Mouse (Mus musculus): Measurements from ENCODE around the gene Frmd8. TPM values are rescaled to one million over a fixed set of nuclear protein-coding genes. Genes with fewer than 3 reads are reported as not detected.

The Frmd8 gene
- total and polyA plus RNA-seq, 3 experiments = 22.8 to 34.4 TPM; not detected in 1

GRCm38 (mm10) chr19:5806809-5807205, 68.3 kb downstream of the Frmd8 start:
- Histone ChIP-seq H3K36me3 (ENCODE audit: control insufficient read depth in 1 of 2, insufficient read depth in 2 of 2, low read length in 2 of 2) (peaks cover 0 to 12% of the 10 kb centered on the region in 2 experiments; a peak in 2 of 4 replicates), H3K4me3 (ENCODE audit: control insufficient read depth in 1 of 2, insufficient read depth in 1 of 2, low read depth in 2 of 2, low read length in 2 of 2) (peak overlapping the region; percentile 7 to 56; a peak in 3 of 4 replicates), H3K27ac (ENCODE audit: control insufficient read depth, low read depth, low read length) (peak overlapping the region; percentile 77), H3K9ac (ENCODE audit: control insufficient read depth, low read depth, low read length, poor library complexity, severe bottlenecking) (peak overlapping the region; percentile 69), H3K27me3 (ENCODE audit: control insufficient read depth in 1 of 2, insufficient read depth in 2 of 2, low read length in 2 of 2) (no peaks in the 10 kb centered on the region), H3K9me3 (replicated peaks; ENCODE audit: insufficient read depth, low read length) (no peaks in the 10 kb centered on the region), H3K79me2 (ENCODE audit: control insufficient read depth, insufficient read depth, low read length, poor library complexity) (peaks cover 12% of the 10 kb centered on the region), H3K4me1 (ENCODE audit: control insufficient read depth in 1 of 2, insufficient read depth in 2 of 2, low read length in 2 of 2) (peaks cover 0 to 28% of the 10 kb centered on the region in 2 experiments; a peak in 3 of 4 replicates)
- DNase-seq (ENCODE audit: low read depth, low spot score) = peak; percentile 63
- no peak for TF ChIP-seq E2F4 (IDR thresholded peaks at IDR 0.05; ENCODE audit: borderline replicate concordance, low read depth, low read length)
- TF ChIP-seq TCF12 (IDR thresholded peaks at IDR 0.05; ENCODE audit: low read depth, low read length) = no peak
- no peak for TF ChIP-seq SIN3A (IDR thresholded peaks at IDR 0.05; ENCODE audit: low read length)
- TF ChIP-seq POLR2A (IDR thresholded peaks at IDR 0.05; ENCODE audit: control insufficient read depth in 1 of 2, insufficient read depth in 1 of 2, low read depth in 1 of 2, low read length in 2 of 2, poor library complexity in 1 of 2) = peak in 1 of 2 experiments; percentile 15; a peak in 1 of 4 replicates
- no peak for TF ChIP-seq ETS1 (IDR thresholded peaks at IDR 0.05; ENCODE audit: low read depth, low read length)
- no peak for TF ChIP-seq GABPA (IDR thresholded peaks at IDR 0.05; ENCODE audit: low read depth, low read length)
- no peak; the same call in 1 of the 2 replicates for TF ChIP-seq USF1 (IDR thresholded peaks at IDR 0.05; ENCODE audit: low read depth, low read length)
- no peak for TF ChIP-seq MAZ (IDR thresholded peaks at IDR 0.05; ENCODE audit: low read depth, low read length)
- no peak for TF ChIP-seq TAL1 (IDR thresholded peaks at IDR 0.05; ENCODE audit: low read length)
- peak; percentile 50; the same call in 1 of the 2 replicates for TF ChIP-seq BHLHE40 (IDR thresholded peaks at IDR 0.05; ENCODE audit: borderline replicate concordance, low read depth, low read length)
- TF ChIP-seq TBP (IDR thresholded peaks at IDR 0.05; ENCODE audit: low read depth, low read length) = no peak
- no peak for TF ChIP-seq POLR2AphosphoS5 (IDR thresholded peaks at IDR 0.05; ENCODE audit: borderline replicate concordance, low read depth, low read length)
- TF ChIP-seq MYC (IDR thresholded peaks at IDR 0.05; ENCODE audit: low read depth, low read length) = no peak
- 0 out of 2 replicates have a peak, but pooled peaks have one; percentile 28 for TF ChIP-seq ZMIZ1 (IDR thresholded peaks at IDR 0.05; ENCODE audit: low read depth, low read length)
- no peak for TF ChIP-seq ZKSCAN1 (IDR thresholded peaks at IDR 0.05; ENCODE audit: low read depth, low read length)
- no peak for TF ChIP-seq MYB (IDR thresholded peaks at IDR 0.05; ENCODE audit: low read depth, low read length)
- no peak for TF ChIP-seq MAFK (IDR thresholded peaks at IDR 0.05; ENCODE audit: borderline replicate concordance, low read depth, low read length)
- no peak; the same call in none of the 2 replicates for TF ChIP-seq CHD2 (IDR thresholded peaks at IDR 0.05; ENCODE audit: low read length)
- 0 out of 2 replicates have a peak, but pooled peaks have one; percentile 16 for TF ChIP-seq RCOR1 (IDR thresholded peaks at IDR 0.05; ENCODE audit: low read depth, low read length)
- no peak for TF ChIP-seq SMC3 (IDR thresholded peaks at IDR 0.05; ENCODE audit: low read depth, low read length)
- no peak for TF ChIP-seq POLR2AphosphoS2 (IDR thresholded peaks at IDR 0.05; ENCODE audit: low read length)
- TF ChIP-seq GATA1 (IDR thresholded peaks at IDR 0.05; ENCODE audit: low read depth, low read length) = no peak
- no peak for TF ChIP-seq JUND (IDR thresholded peaks at IDR 0.05; ENCODE audit: low read depth, low read length)
- TF ChIP-seq ELF1 (IDR thresholded peaks at IDR 0.05; ENCODE audit: low read depth, low read length) = no peak
- TF ChIP-seq CTCF (IDR thresholded peaks at IDR 0.05 in 2 of 3, conservative IDR thresholded peaks at IDR 0.05 in 1 of 3; ENCODE audit: control insufficient read depth in 1 of 3, insufficient read depth in 1 of 3, low read depth in 2 of 3, low read length in 3 of 3, poor library complexity in 1 of 3, severe bottlenecking in 1 of 3) = no peak
- TF ChIP-seq HCFC1 (IDR thresholded peaks at IDR 0.05; ENCODE audit: low read depth, low read length) = 0 out of 2 replicates have a peak, but pooled peaks have one; percentile 44
- peak; percentile 27; the same call in 1 of the 2 replicates for TF ChIP-seq NELFE (IDR thresholded peaks at IDR 0.05; ENCODE audit: low read depth, low read length)
- TF ChIP-seq UBTF (IDR thresholded peaks at IDR 0.05; ENCODE audit: borderline replicate concordance, insufficient read depth, low read depth, low read length) = no peak
- no peak for TF ChIP-seq KAT2A (conservative IDR thresholded peaks at IDR 0.05; ENCODE audit: low read depth, low read length)
- peak; percentile 31; the same call in 1 of the 2 replicates for TF ChIP-seq MAX (IDR thresholded peaks at IDR 0.05; ENCODE audit: low read length)
- no peak for TF ChIP-seq MXI1 (IDR thresholded peaks at IDR 0.05; ENCODE audit: low read depth, low read length)
- no peak for TF ChIP-seq NRF1 (IDR thresholded peaks at IDR 0.05; ENCODE audit: insufficient read depth, low read depth, low read length, poor library complexity, severe bottlenecking)
- TF ChIP-seq ZNF384 (IDR thresholded peaks at IDR 0.05; ENCODE audit: low read depth, low read length) = no peak
